9 mouse cellular contexts compared by ENCODE assay signal in genomic region chr19:11811688-11812365, GRCm38 (mm10). TPM values are rescaled to one million over a fixed set of nuclear protein-coding genes. Genes with fewer than 3 reads are reported as not detected.
A peak's percentile ranks its signal among the peaks of the same experiment; 100 is the strongest.
DNase-seq lines count a peak whose midpoint lies in the region; ATAC-seq lines count a peak whose summit lies in the region.
"Had no signal": no experiment of that assay in that cellular context is flagged by ENCODE, and none has a peak within 500 bp of the region (broad histone marks: within the 10 kb centered on the region; RNA-seq: fewer than 3 reads in every experiment).

No protein-coding gene starts in this region.

- WGBS in heart, embryonic 14.5 days: 43% methylated on average over 5 of the region's 5 CpGs
- 33% methylated on average over 5 of the region's 5 CpGs for WGBS in forebrain, embryonic 15.5 days
- WGBS in kidney, embryonic 16.5 days: 42% methylated on average over 5 of the region's 5 CpGs
- 49% methylated on average over 5 of the region's 5 CpGs for WGBS in neural tube, embryonic 14.5 days

- H3K9me3 ChIP-seq in heart, embryonic 14.5 days (ENCODE audit: control insufficient read depth, low read length): no peaks in the 10 kb centered on the region
- H3K9me3 ChIP-seq in forebrain, embryonic 15.5 days: no peaks in the 10 kb centered on the region
- no peaks in the 10 kb centered on the region for H3K9me3 ChIP-seq in kidney, embryonic 16.5 days (ENCODE audit: low read length)
- H3K9me3 ChIP-seq in neural tube, embryonic 14.5 days (ENCODE audit: control insufficient read depth, low read length): no peaks in the 10 kb centered on the region

- H3K27ac ChIP-seq in heart, embryonic 14.5 days (replicated peaks in 1 of 2; ENCODE audit: control insufficient read depth in 1 of 2, insufficient read depth in 1 of 2, low read depth in 2 of 2, low read length in 2 of 2): no peak overlapping the region
- no peak overlapping the region for H3K27ac ChIP-seq in forebrain, embryonic 15.5 days (replicated peaks)
- H3K27ac ChIP-seq in kidney, embryonic 16.5 days (ENCODE audit: low read length): peak overlapping the region; percentile 68
- no peak overlapping the region for H3K27ac ChIP-seq in neural tube, embryonic 14.5 days (ENCODE audit: low read depth, low read length)

- no peaks in the 10 kb centered on the region; a peak in 3 of 4 replicates for H3K4me1 ChIP-seq in heart, embryonic 14.5 days (ENCODE audit: control insufficient read depth in 2 of 2, insufficient read depth in 2 of 2, low read length in 2 of 2)
- no peaks in the 10 kb centered on the region for H3K4me1 ChIP-seq in forebrain, embryonic 15.5 days
- H3K4me1 ChIP-seq in kidney, embryonic 16.5 days (ENCODE audit: insufficient read depth, low read length): peaks cover 50% of the 10 kb centered on the region
- H3K4me1 ChIP-seq in neural tube, embryonic 14.5 days (ENCODE audit: control insufficient read depth, insufficient read depth, low read length): no peaks in the 10 kb centered on the region

- H3K4me2 ChIP-seq in heart, embryonic 14.5 days (ENCODE audit: low read length): no peak overlapping the region
- no peak overlapping the region for H3K4me2 ChIP-seq in forebrain, embryonic 15.5 days (replicated peaks)
- H3K4me2 ChIP-seq in kidney, embryonic 16.5 days (replicated peaks; ENCODE audit: low read depth, low read length): 0 out of 2 replicates have a peak overlapping the region, but pooled peaks have one; percentile 6
- H3K4me2 ChIP-seq in neural tube, embryonic 14.5 days (ENCODE audit: low read depth, low read length): no peak overlapping the region

- intact Hi-C loops in heart, postnatal 10 days (cut with DNase I): no loop called here

- peak; percentile 71 for ATAC-seq in heart, embryonic 14.5 days (ENCODE audit: insufficient number of reproducible peaks, insufficient read depth, low FRiP score, low read depth)
- peak; percentile 93 for ATAC-seq in forebrain, embryonic 15.5 days (replicated peaks)
- ATAC-seq in kidney, embryonic 16.5 days (ENCODE audit: low FRiP score, low TSS enrichment): peak; percentile 92
- ATAC-seq in neural tube, embryonic 14.5 days (ENCODE audit: low read depth): peak; percentile 90
- no peak for ATAC-seq in activated CD4-positive, CD25-positive, alpha-beta regulatory T cell, adult 4 months

- H3K4me3 ChIP-seq in heart, embryonic 14.5 days (ENCODE audit: control insufficient read depth in 1 of 2, insufficient read depth in 1 of 2, low read depth in 1 of 2, low read length in 2 of 2): no peak overlapping the region
- H3K4me3 ChIP-seq in forebrain, embryonic 15.5 days: no peak overlapping the region
- H3K4me3 ChIP-seq in kidney, embryonic 16.5 days (ENCODE audit: low read length): no peak overlapping the region
- H3K4me3 ChIP-seq in neural tube, embryonic 14.5 days (ENCODE audit: low read depth, low read length): no peak overlapping the region
- H3K4me3 ChIP-seq: erythroblast, embryonic 14.5 days had no signal

- no peaks in the 10 kb centered on the region for H3K27me3 ChIP-seq in heart, embryonic 14.5 days (ENCODE audit: control insufficient read depth, insufficient read depth, low read length)
- peaks cover 3% of the 10 kb centered on the region for H3K27me3 ChIP-seq in forebrain, embryonic 15.5 days
- H3K27me3 ChIP-seq in kidney, embryonic 16.5 days (ENCODE audit: insufficient read depth, low read length): no peaks in the 10 kb centered on the region
- H3K27me3 ChIP-seq in neural tube, embryonic 14.5 days (ENCODE audit: control insufficient read depth, insufficient read depth, low read length): 0 out of 2 replicates have a peak, but pooled peaks cover 4% of the 10 kb centered on the region

- no peaks in the 10 kb centered on the region for H3K36me3 ChIP-seq in heart, embryonic 14.5 days (ENCODE audit: control insufficient read depth, insufficient read depth, low read length)
- H3K36me3 ChIP-seq in forebrain, embryonic 15.5 days: no peaks in the 10 kb centered on the region
- H3K36me3 ChIP-seq in kidney, embryonic 16.5 days (ENCODE audit: insufficient read depth, low read length): no peaks in the 10 kb centered on the region
- H3K36me3 ChIP-seq in neural tube, embryonic 14.5 days (ENCODE audit: control insufficient read depth, insufficient read depth, low read length): no peaks in the 10 kb centered on the region

- H3K9ac ChIP-seq in heart, embryonic 14.5 days (ENCODE audit: low read length): no peak overlapping the region
- H3K9ac ChIP-seq in forebrain, embryonic 15.5 days (replicated peaks): no peak overlapping the region
- H3K9ac ChIP-seq in kidney, embryonic 16.5 days (replicated peaks; ENCODE audit: low read length): no peak overlapping the region
- H3K9ac ChIP-seq in neural tube, embryonic 14.5 days (replicated peaks; ENCODE audit: low read depth, low read length): no peak overlapping the region

- DNase-seq in heart, postnatal 10 days: no peak
- DNase-seq in urinary bladder, postnatal 10 days (ENCODE audit: low spot score): no peak
- no peak for DNase-seq in right cerebral cortex, adult 18-20 months

RNA-seq across cellular contexts. Expression of gene Stx3, which starts 7.4 kb away (rescaled TPM):
- 5.8 and 7.0 TPM in 2 replicates for polyA plus RNA-seq in heart, embryonic 14.5 days (2014; fragmentation: Nextera tagmentation; extraction: Ambion mirVana)
- total RNA-seq in heart, postnatal 10 days (2021): 1 to 10 TPM; 5.9 to 8.4 TPM
- polyA plus RNA-seq in forebrain, embryonic 15.5 days (2015; fragmentation: Nextera tagmentation; extraction: Ambion mirVana): 11.8 and 13.2 TPM in 2 replicates
- polyA plus RNA-seq in kidney, embryonic 16.5 days (2015; fragmentation: Nextera tagmentation; extraction: Ambion mirVana): 25.5 and 26.5 TPM in 2 replicates
- polyA plus RNA-seq in neural tube, embryonic 14.5 days (2014; fragmentation: Nextera tagmentation; extraction: Ambion mirVana): 13.2 and 16.9 TPM in 2 replicates
- polyA plus RNA-seq in activated CD4-positive, CD25-positive, alpha-beta regulatory T cell, adult 4 months (2017; shearing (Covaris generic)): 1 to 10 TPM; 1.8 to 2.9 TPM
- polyA plus RNA-seq: erythroblast, embryonic 14.5 days had no signal

RNA-seq across cellular contexts. Expression of gene Olfr1417, which starts 27.2 kb away (rescaled TPM):
- polyA plus RNA-seq in heart, embryonic 14.5 days (2014; fragmentation: Nextera tagmentation; extraction: Ambion mirVana): 0.12 TPM in 1 of 2 replicates, not detected in the other
- not detected for total RNA-seq in heart, postnatal 10 days (2021)
- not detected in 2 replicates for polyA plus RNA-seq in forebrain, embryonic 15.5 days (2015; fragmentation: Nextera tagmentation; extraction: Ambion mirVana)
- polyA plus RNA-seq in kidney, embryonic 16.5 days (2015; fragmentation: Nextera tagmentation; extraction: Ambion mirVana): 0.16 TPM in 1 of 2 replicates, not detected in the other
- 0.15 TPM in 1 of 2 replicates, not detected in the other for polyA plus RNA-seq in neural tube, embryonic 14.5 days (2014; fragmentation: Nextera tagmentation; extraction: Ambion mirVana)
- not detected for polyA plus RNA-seq in activated CD4-positive, CD25-positive, alpha-beta regulatory T cell, adult 4 months (2017; shearing (Covaris generic))
- polyA plus RNA-seq: erythroblast, embryonic 14.5 days had no signal

RNA-seq across cellular contexts. Expression of gene Mrpl16, which starts 41.6 kb away (rescaled TPM):
- polyA plus RNA-seq in heart, embryonic 14.5 days (2014; fragmentation: Nextera tagmentation; extraction: Ambion mirVana): 79.1 and 80.3 TPM in 2 replicates
- total RNA-seq in heart, postnatal 10 days (2021): 10 to 100 TPM; 90.2 to 93.8 TPM
- polyA plus RNA-seq in forebrain, embryonic 15.5 days (2015; fragmentation: Nextera tagmentation; extraction: Ambion mirVana): 39.9 and 42.9 TPM in 2 replicates
- 49.2 and 54.4 TPM in 2 replicates for polyA plus RNA-seq in kidney, embryonic 16.5 days (2015; fragmentation: Nextera tagmentation; extraction: Ambion mirVana)
- polyA plus RNA-seq in neural tube, embryonic 14.5 days (2014; fragmentation: Nextera tagmentation; extraction: Ambion mirVana): 50.1 and 54.2 TPM in 2 replicates
- polyA plus RNA-seq in activated CD4-positive, CD25-positive, alpha-beta regulatory T cell, adult 4 months (2017; shearing (Covaris generic)): 10 to 100 TPM; 51.5 to 52.4 TPM

RNA-seq across cellular contexts. Expression of gene Olfr1418, which starts 49.0 kb away (rescaled TPM):
- polyA plus RNA-seq in heart, embryonic 14.5 days (2014; fragmentation: Nextera tagmentation; extraction: Ambion mirVana): not detected in 2 replicates
- not detected for total RNA-seq in heart, postnatal 10 days (2021)
- not detected in 2 replicates for polyA plus RNA-seq in forebrain, embryonic 15.5 days (2015; fragmentation: Nextera tagmentation; extraction: Ambion mirVana)
- not detected in 2 replicates for polyA plus RNA-seq in kidney, embryonic 16.5 days (2015; fragmentation: Nextera tagmentation; extraction: Ambion mirVana)
- not detected in 2 replicates for polyA plus RNA-seq in neural tube, embryonic 14.5 days (2014; fragmentation: Nextera tagmentation; extraction: Ambion mirVana)
- polyA plus RNA-seq in activated CD4-positive, CD25-positive, alpha-beta regulatory T cell, adult 4 months (2017; shearing (Covaris generic)): not detected
- polyA plus RNA-seq: erythroblast, embryonic 14.5 days had no signal
